Mouse (Mus musculus) erythroblast, embryonic 14.5 days (primary cell): ENCODE measurements around the gene Camkk2.

Experiments
- GATA1 ChIP-seq: IDR thresholded peaks from 2 replicates; pipeline ENCODE4 v1.6.1; 2012; ENCODE audit warnings: low read length, inconsistent platforms, mixed read lengths
- TAL1 ChIP-seq: IDR thresholded peaks from 3 replicates; pipeline ENCODE4 v1.6.1; 2012; ENCODE audit warnings: low read length, inconsistent platforms, mixed read lengths

- TF ChIP-seq GATA1 (no peak), TAL1 (no peak)
These were observed 74.0 kb downstream of the Camkk2 start for GRCm38 (mm10) chr5:122705174-122705573.
